Mouse (Mus musculus) kidney, adult 11 months (tissue): ENCODE results near the gene Dnajb8.

Experiments
- DNase-seq: peaks from one replicate; pipeline ENCODE4 v3.0.0; 2022

Gene Dnajb8

DNA sequence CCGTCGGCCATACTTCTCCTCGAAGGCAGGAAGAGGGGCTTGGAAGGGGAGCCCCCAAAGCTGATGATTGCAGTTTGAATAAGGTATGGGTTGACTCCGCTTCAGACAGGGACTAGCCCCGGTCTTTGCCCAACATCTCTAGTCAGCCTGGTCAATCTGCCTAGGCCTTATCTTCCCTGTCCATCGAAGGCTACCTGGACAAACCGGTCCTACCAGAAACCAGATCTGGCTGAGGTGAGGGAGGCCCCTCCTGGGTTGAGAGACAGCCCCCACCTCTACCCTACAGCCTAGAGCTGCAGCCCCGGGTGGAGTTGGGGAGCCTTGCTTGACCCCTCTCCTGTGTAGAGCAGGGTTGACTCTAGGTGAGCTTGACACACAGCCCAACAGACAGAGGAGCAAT is 11.9 kb downstream of the Dnajb8 start:
- peak; percentile 58 for DNase-seq

DNA sequence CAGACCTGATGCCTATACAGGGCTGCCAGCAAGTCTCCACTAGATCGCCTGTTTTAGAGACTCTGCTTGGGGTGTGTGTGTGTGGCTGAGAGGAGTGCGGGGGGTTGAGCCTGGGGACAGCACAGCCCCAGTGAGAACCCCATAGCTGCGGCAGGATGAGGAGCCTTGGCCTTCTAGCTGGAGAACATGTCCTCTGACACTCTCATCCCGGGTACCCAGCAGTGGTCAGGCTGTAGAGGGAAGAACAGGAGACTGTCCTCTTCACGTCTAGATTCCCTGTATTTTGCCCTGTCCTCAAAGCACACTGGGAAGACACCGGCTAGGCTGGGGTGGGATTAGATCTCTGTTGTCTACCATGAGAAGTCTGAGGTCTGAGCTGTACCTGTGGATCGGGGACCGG is 13.4 kb downstream of the Dnajb8 start:
- no peak for DNase-seq

DNA sequence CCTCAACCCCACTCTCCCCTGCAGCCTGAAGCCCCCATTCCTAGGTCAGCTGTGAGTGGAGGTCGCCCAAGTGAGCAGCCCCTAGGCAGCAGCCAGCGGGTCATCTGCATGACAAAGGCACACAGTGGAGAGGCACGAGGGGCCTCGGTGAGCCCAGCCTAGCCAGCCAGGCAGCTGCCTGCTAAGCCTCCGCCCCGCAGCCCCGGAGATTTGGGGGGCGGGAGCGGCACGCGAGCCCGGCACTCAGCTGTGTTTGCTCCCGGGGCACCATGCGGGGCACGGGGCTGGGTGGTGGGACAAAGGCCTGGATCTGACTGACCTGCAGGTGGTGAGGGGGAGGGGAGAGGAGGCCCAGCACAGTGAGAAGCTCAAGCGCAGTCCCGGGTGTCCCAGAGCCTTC is 13.9 kb downstream of the Dnajb8 start:
- DNase-seq = no peak

DNA sequence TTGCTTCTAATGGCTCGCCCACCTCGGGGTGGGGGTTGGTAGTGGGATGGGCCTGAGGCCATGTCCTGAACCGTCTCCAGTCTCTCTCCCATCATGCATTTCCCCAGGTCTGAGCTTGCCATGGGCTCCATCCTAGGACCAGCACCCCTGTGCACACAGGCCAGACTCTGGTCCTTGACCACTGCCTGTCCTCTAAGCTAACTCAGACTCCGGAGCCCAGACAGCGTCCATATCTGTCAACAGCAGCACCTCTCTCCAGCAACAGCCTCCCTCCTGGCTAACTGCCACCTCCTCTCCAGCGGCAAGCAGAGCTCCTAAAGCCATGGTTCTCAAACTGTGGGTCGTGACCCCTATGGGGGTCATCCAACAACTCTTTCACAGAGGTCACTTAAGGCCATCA is 14.4 kb downstream of the Dnajb8 start:
- no peak for DNase-seq

DNA sequence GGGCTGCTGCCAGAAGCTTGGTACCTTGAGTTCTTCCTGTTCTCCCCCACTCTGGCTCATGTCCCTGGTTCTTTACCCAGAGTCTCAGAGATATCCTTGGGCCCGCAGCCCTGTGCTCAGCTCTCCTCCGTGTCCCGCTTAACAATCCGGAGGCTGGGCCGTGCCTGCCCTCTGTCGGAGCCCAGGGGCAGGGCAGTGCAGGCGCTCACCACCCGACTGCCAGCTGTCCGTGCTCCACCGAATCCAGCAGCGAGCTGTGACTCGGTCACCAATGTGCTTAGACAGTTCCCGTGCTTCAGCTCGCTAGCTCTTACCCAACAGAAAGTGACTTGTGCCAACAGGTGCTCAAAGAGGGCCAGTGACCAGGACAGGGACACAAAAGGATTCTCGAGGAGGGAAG is 20.5 kb downstream of the Dnajb8 start:
- peak; percentile 56 for DNase-seq

DNA sequence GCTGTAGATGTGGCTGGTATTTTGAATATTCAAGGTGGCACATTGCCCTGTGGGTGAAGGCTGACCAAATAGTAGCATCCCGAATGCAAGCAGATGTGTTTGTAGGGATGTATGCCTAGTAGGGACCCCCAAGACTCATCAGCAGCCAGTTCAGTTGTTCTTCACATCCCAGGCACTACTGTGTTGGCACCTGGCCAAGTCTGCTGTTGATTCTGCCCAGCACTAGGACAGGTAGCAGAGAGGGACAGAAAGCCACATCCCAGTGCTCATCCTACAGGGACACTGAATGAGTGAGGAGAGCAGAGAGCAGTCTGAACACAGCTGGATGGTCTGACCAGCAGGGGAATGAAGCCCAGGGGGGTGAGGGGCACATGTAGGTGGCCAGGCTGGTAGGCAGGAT is 27.2 kb downstream of the Dnajb8 start:
- DNase-seq = no peak

DNA sequence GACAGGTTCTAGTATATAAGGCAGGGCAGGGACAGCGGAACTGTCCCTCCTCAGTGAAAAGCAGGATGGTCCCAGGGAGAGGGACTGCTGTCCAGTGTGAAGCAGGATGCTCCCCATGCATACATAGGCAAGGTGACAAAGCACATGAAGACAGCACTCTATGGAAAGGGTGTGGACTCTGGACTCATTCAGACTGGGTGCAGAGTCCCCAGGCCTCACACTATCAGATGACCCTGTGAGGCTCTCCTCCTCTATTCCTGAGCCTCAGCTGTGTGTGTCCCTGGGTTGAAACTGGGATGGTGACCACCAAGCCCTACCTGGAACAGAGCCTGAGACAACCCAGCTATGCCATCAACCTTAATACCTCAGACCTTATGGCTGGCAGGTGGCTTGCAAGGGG is 29.3 kb downstream of the Dnajb8 start:
- DNase-seq = no peak

DNA sequence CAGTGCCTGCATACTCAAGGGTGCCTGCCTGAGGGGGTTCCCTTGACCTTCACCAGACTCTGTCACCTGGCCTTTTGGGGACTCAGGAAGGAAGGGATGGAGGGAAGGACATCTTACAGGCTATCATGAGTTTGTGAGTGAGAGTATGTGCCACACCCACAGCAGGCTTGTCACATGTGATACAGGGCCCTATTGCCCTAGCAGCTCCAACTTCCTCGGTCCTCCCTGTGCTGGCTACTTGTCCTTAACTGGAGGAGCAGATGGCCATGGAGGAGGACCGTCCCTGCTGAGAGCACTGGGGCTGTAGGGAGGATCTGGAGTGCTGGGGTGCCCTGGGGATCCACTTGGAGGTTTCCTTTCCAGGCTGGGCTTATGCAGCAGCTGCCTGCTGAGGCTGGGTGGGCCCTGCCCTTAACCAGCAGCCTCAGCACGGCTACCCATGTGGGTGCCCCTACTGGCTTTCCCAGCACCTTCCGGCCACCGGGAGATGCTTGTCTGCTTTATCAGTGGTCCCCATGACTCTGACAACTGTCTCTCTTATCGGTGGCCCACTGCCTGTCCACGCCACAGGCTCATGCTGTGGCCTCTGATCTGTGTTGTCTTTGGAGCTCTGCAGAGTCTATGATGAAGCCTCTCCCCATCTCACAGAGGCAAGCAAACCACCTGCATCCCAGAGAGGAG is 29.9 kb downstream of the Dnajb8 start:
- no peak for DNase-seq

DNA sequence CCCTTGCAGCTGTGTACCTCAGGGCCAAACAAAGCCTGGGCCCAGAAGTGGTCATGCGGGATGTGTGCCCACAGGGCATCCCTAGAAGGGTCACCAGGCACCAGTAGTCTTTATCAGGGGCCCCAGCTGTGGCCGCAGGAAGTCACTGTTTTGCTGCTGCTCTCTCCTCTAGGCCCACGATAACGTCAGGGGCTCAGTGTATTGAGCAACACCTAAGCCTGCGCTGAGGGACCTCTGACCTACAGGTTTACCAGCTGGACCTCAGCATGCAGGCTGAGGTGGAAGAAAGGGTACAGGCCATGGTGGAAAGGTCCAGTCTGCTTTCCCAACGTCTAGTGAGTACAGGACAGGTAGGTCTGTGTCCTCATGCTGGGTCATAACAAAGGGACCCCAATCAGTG is 32.0 kb downstream of the Dnajb8 start:
- no peak for DNase-seq

DNA sequence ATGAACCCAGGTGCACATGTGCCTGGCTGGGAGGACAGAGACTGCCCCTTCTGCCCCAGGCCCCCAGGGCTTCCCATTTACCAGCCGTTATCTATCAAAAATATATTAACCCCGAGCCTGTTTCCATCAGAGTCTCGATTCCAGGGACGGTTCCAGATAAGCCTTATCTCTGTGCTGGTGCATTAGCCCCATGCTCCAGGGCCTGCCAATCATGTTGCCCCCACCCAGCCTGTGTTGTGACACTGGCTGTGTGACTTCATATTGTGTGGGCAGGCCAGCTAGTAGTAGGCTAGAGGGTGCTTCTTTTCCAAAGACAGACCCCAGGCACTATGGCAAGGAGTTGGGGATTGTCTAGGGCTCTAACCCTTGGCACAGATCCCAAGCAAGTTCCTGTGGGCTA is 33.4 kb downstream of the Dnajb8 start:
- DNase-seq = no peak

DNA sequence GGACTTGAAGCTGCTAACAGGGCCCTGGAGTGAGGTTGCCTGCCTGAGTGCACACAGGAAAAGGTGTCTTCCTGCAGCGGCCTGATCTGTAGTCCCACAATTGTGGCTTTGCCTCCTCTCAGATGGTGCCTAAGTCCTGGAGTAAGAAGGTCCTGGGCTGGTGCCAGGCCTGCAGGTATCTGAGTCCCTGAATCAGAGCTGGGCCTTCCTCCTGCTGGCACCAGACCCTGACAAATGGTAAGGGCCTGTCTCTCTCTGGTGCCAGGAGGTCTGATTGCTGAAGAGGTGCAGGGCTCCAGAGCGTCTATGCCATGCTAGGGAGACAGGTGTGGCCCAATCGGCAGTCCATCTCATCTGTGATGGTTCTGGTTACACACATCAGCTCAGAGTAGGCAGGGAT is 37.6 kb downstream of the Dnajb8 start:
- DNase-seq = no peak

DNA sequence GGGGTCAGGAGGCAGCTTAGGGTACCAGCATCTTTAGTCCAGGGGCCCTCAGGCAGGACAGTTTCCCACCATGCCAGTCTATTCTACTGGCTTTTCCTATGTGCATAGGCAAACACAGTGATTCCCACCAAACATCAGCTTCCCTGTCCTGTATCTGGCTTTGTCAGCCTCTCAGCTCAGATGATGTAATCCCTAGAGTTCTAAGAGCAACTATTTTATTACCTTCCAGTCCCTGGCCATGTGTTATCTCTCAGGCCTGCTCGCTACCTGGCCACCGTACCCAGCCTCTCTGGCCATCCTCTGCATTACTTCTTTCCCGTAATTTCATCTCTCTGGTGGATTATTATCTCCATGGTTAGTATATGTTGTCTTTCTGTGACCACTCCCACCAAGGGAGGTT is 38.6 kb downstream of the Dnajb8 start:
- no peak for DNase-seq

DNA sequence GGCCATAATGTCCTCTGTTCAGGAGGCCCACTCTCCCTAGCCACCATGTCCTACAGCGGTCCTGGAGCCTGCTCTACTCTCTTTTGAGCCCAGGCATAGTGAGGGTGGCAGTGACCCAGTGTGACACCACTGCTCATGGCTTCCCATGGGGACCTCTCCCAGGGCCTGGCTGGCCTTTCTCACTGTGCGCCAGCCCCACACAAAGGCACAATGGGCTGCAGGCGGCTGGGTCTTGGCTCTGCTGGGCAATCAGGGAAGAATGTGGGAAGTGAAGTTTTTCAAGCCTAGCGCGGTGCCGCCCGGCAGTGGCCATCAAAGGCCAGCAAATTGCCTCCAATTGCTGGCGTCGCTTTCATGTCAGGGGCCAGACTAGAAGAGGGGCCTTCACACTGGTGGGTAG is 40.1 kb downstream of the Dnajb8 start:
- no peak for DNase-seq

DNA sequence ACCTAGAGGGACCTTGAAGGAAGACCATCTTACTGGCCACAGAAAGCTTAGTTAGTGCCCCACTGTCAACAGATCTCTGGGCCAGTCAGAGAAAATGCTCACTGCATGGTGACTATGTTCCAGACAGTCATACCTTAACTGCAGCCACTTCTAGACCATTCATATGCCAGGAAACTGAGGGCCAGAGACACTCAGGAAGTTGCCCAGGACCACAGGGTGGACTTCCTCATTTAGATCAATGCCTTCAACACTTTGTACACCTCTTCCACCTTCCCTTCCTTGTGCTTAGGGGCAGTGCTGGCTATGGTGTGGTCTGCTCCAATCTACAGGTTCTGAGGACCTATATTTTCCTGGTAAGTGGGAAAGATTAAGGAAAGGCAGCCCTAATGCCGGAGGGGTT is 43.3 kb downstream of the Dnajb8 start:
- no peak for DNase-seq

DNA sequence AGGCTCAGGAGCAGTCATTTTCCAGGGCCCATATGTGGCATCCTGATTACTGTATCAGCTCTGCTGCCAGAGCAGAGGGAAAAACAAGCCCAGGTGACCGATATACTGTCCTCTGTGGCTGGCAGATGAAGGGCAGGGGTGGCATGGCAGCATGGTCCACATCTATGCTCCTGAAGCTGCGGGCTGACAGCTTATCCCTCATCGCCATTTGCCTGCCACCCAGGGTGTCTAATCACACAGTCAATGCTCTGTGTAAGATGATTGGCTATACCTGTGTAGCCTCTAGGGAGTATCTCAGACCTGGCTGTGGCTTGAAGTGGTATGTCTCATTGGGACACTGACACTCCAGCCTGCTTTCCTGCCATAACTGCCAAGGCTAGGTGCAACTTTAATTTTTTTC is 44.0 kb downstream of the Dnajb8 start:
- no peak for DNase-seq

DNA sequence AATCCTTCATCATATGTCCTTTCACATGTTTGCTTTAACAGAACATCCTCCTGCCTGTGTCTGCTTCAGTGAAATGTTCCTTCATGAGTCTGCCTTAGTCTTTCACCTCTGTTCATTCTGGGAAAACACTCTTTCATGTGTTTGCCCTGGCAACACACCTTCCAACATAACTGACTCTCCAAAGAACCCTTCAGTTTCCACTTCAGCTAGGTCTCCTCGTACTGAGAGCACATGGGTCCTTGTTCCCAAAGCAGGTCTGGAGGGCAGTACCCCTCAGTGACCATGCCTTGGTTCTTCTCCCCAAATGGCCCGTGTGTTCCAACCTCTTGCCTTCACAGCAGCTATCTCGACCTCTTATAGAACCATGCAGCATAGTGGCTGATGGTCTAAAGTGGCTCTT is 45.0 kb downstream of the Dnajb8 start:
- DNase-seq = no peak

DNA sequence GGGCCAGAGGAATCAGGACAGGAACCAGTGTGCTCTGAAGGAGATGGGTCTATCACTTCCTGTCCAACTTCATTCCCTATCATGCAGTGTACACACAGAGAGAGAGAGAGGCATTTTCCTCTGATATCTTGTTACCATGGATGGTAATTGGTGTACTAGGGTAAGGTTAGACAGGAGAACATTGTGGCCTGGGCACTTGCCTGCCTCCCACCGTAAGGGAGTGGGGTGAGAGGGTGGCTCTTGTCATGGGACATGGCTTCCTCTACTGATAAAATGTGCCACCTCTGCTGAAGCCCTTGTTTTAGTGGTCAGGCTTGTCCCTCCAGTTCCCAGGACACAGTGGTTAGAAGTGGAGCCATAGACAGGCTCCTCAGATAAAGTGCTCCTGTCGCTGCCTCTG is 45.9 kb downstream of the Dnajb8 start:
- no peak for DNase-seq

DNA sequence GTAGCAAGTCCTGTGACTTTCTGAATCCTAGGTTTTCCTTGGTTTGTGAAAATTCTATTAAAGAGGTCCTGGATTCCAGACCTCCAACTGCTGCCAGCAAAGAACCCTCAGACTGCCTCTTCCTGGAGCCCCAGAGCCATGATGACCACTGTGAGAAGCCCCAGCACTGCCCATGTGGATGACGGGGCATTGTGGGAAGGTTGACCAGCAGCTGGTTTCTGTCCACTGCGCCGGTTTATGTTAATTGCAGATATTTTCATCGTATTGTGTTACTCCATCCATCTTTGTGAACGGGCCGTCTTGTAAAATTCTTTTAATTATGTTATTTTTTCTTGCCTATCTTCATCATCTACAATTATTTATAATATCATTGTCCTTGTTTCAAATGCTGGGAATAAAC is 52.6 kb downstream of the Dnajb8 start:
- no peak for DNase-seq

DNA sequence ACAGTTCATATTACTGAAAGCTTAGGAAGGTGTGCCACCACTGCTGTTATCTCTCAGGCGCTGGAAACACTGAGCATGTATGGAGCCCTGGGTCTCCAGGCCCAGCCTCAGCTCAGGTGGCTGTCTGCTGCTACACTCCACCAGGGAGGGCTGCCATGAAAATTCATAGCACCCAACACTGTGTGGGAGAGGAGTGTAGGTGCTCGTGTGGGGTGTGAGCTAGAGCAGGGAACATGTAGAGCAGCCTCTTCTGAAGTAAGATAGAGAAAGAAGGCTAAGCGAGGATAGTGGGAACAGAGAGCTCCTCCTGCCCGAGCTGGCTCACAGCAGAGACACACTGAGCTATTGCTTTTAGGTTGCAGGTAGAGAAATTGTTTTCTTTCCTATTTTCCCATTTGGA is 54.2 kb downstream of the Dnajb8 start:
- no peak for DNase-seq

DNA sequence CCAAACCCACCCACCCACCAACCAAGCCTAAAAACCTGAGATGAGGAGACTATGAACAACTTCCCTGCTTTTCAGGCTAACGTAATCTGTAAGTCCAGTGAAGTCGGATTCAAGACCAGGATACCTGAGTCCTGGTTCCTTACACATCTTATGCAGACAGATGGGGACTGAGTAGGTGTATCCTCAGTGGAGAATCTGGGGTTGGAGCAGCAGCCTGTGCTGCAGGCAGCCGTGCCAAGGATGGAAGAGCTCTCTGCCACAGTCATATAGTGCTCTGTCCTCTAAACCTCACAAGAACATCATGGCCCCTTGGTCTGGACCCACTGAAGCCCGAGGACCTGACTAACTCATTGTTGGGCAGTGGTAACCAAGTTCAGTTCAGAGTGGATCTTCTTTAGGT is 55.2 kb downstream of the Dnajb8 start:
- no peak for DNase-seq

DNA sequence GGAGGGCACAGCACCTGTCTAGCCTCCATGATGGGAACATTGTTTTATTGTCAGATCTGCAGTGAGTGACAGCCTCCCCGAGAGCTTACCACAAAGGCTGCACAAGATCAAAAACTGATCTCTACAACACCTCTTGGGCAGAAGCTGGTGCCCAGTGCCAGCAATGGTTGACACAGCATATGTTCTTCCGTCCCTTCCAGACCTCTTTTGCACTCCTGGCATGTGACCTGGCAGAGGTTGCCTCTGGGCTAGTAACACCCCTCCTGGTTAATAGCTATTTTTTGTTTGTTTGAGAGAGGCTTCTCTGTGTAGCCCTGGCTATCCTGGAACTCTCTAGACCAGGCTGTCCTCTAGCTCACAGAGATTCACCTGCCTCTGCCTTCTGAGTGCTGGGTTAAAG is 56.1 kb downstream of the Dnajb8 start:
- no peak for DNase-seq

DNA sequence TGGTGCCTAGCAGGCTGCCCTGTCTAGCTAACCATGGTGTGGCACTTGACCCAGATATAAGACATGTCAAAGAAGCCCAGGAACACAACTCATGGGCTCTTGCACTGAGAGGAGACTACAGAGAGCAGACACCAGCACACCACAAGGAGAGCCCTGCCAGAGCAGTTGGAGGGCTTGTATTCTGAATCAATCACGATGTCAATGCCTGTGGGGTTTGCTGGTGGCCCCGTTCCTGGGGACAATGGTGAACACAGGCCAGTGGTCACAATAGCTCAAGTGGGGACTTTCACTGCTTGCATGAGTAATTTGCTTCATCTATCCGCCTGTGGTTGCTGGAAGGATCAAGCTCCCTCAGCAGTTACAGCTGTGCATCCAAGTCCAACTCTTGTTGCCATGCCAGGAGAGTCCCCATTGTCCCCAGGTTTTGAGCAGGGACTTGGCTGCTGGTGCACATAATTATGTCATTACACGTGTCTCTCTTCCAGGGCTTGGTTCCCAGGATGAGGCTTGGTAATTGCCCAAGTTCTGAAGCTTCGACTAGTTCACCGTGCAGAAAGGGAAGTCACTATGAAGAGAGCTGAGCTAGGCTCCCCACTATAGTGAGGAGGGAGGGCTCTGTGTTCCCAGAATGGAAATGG is 68.2 kb downstream of the Dnajb8 start:
- DNase-seq = no peak

DNA sequence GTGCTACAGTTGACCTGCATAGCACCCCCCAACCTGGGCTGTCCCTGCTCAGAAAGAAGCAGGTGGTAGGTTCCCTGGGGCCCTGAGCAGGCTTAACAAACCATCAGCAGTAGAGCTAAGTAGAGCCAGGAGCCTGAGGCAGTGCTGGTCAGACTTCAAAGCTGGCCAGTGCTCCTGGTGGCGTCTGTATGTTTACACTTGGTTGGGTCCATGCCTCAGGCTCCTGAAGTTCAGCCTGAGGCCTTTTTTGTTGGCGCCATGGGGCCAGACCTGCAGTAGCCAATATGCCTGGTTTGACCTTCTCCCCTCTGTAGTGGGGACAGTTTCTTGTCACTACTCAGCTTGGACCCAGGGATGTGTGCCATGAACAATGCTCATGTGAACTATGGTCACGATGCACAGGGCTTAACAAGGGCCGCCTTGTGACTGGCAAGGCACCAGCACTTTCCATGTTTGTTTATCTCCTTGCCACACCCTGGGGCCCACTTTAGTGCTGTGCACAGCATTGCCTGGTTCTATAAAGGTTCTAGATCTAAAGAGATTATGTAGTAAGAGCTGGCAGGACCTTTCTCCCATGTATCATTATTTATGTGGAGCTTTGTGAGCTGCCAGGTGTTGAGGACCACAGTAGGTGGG is 70.3 kb downstream of the Dnajb8 start:
- no peak for DNase-seq

DNA sequence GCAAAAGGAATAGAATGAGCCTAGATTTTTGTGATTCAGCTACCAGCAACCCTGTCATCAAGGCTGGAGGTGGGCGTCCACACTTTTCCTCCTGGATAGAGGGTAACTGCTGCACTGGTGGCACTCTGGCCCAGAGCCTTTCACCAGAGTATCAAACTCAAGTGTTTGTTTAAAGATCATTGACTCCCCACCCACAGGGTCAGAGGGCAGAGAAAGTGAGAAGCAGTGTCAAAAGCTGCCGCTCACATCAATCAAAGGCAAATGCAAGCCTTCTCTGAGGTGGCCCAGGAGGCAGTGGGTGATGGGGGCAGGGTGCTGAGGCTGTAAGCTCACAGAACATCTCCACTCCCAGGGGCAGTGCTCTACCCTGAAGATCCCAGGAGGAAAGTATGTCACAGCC is 77.4 kb downstream of the Dnajb8 start:
- DNase-seq = no peak

DNA sequence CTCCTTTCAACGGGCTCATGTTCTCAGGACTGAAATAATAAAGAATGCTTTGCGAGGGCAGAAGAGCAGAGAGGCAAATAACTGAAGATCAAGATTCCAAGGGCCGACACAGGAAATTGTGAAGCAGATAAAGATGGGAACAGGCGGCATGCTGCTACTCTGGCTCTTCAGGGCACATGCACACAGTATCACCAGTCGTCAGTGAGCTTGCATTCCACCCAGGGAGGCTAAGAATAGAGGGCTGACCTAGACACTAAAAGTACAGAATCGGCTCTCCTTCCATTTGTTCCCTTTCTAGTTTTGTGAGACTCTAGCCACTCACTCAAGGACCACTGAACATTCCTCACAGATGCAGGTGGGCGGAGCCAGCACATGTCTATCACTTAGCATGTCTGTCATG is 79.2 kb downstream of the Dnajb8 start:
- DNase-seq = no peak
